Mouse (Mus musculus): ENCODE measurements at regions not wholly inside any gene's neighbourhood (a gene's known extent, or its start where the extent isn't known, plus 50 kb on each side); places are given as distances from the start of the nearest gene placed in this dataset.

GRCm38 (mm10) chr1:179906115-179906514 is 54.2 kb upstream of the Cdc42bpa start:
- no peaks in the 10 kb centered on the region for H3K27me3 ChIP-seq (ENCODE audit: control insufficient read depth, insufficient read depth, low read length)
- H3K4me1 ChIP-seq (ENCODE audit: control insufficient read depth, insufficient read depth, insufficient read length, low read length): no peaks in the 10 kb centered on the region
- WGBS: 80% methylated on average over 5 of the region's 5 CpGs
- TF ChIP-seq CTCF (IDR thresholded peaks at IDR 0.05; ENCODE audit: extremely low read depth, insufficient read length, insufficient replicate concordance, low read depth, low read length) (no peak), POLR2A (IDR thresholded peaks at IDR 0.05; ENCODE audit: low read depth, low read length) (no peak)
- H3K27ac ChIP-seq (ENCODE audit: insufficient read depth, low read depth, low read length): no peak overlapping the region
- H3K36me3 ChIP-seq (ENCODE audit: control insufficient read depth, insufficient read depth, low read length): no peaks in the 10 kb centered on the region
- no peak overlapping the region for H3K4me3 ChIP-seq (ENCODE audit: low read depth, low read length)

GRCm38 (mm10) chr1:179892711-179893110 is 67.6 kb upstream of the Cdc42bpa start:
- TF ChIP-seq CTCF (IDR thresholded peaks at IDR 0.05; ENCODE audit: extremely low read depth, insufficient read length, insufficient replicate concordance, low read depth, low read length) (no peak), POLR2A (IDR thresholded peaks at IDR 0.05; ENCODE audit: low read depth, low read length) (no peak)

GRCm38 (mm10) chr1:179887921-179888320 is 72.4 kb upstream of the Cdc42bpa start:
- no peak overlapping the region for H3K4me3 ChIP-seq (ENCODE audit: low read depth, low read length)
- H3K4me1 ChIP-seq (ENCODE audit: control insufficient read depth, insufficient read depth, insufficient read length, low read length): no peaks in the 10 kb centered on the region
- WGBS: 71% methylated on average over 9 of the region's 9 CpGs
- no peaks in the 10 kb centered on the region for H3K27me3 ChIP-seq (ENCODE audit: control insufficient read depth, insufficient read depth, low read length)
- no peak for TF ChIP-seq CTCF (IDR thresholded peaks at IDR 0.05; ENCODE audit: extremely low read depth, insufficient read length, insufficient replicate concordance, low read depth, low read length)
- no peak for TF ChIP-seq POLR2A (IDR thresholded peaks at IDR 0.05; ENCODE audit: low read depth, low read length)
- no peak overlapping the region for H3K27ac ChIP-seq (ENCODE audit: insufficient read depth, low read depth, low read length)
- no peaks in the 10 kb centered on the region for H3K36me3 ChIP-seq (ENCODE audit: control insufficient read depth, insufficient read depth, low read length)

More at GRCm38 (mm10) chr1:179892711-179893110, 67.6 kb upstream of the Cdc42bpa start:
- no peaks in the 10 kb centered on the region for H3K27me3 ChIP-seq (ENCODE audit: control insufficient read depth, insufficient read depth, low read length)
- 79% methylated on average over 6 of the region's 6 CpGs for WGBS
- H3K27ac ChIP-seq (ENCODE audit: insufficient read depth, low read depth, low read length): no peak overlapping the region
- H3K36me3 ChIP-seq (ENCODE audit: control insufficient read depth, insufficient read depth, low read length): no peaks in the 10 kb centered on the region
- no peak overlapping the region for H3K4me3 ChIP-seq (ENCODE audit: low read depth, low read length)
- no peaks in the 10 kb centered on the region for H3K4me1 ChIP-seq (ENCODE audit: control insufficient read depth, insufficient read depth, insufficient read length, low read length)

- 71% methylated on average over 5 of the region's 5 CpGs for WGBS
- Histone ChIP-seq H3K27me3 (ENCODE audit: control insufficient read depth, insufficient read depth, low read length) (no peaks in the 10 kb centered on the region), H3K4me1 (ENCODE audit: control insufficient read depth, insufficient read depth, insufficient read length, low read length) (no peaks in the 10 kb centered on the region), H3K36me3 (ENCODE audit: control insufficient read depth, insufficient read depth, low read length) (no peaks in the 10 kb centered on the region), H3K27ac (ENCODE audit: insufficient read depth, low read depth, low read length) (no peak overlapping the region), H3K4me3 (ENCODE audit: low read depth, low read length) (no peak overlapping the region)
- no peak for TF ChIP-seq CTCF (IDR thresholded peaks at IDR 0.05; ENCODE audit: extremely low read depth, insufficient read length, insufficient replicate concordance, low read depth, low read length)
- TF ChIP-seq POLR2A (IDR thresholded peaks at IDR 0.05; ENCODE audit: low read depth, low read length): no peak
Measured at GRCm38 (mm10) chr1:179881222-179881621, 77.7 kb upstream of the Ahctf1 start.

- no peaks in the 10 kb centered on the region for H3K27me3 ChIP-seq (ENCODE audit: control insufficient read depth, insufficient read depth, low read length)
- no peaks in the 10 kb centered on the region for H3K4me1 ChIP-seq (ENCODE audit: control insufficient read depth, insufficient read depth, insufficient read length, low read length)
- TF ChIP-seq POLR2A (IDR thresholded peaks at IDR 0.05; ENCODE audit: low read depth, low read length) (no peak), CTCF (IDR thresholded peaks at IDR 0.05; ENCODE audit: extremely low read depth, insufficient read length, insufficient replicate concordance, low read depth, low read length) (no peak)
- H3K27ac ChIP-seq (ENCODE audit: insufficient read depth, low read depth, low read length): 0 out of 2 replicates have a peak overlapping the region, but pooled peaks have one; percentile 20
- H3K4me3 ChIP-seq (ENCODE audit: low read depth, low read length): peak overlapping the region; percentile 31; the same call in 1 of the 2 replicates
- 60% methylated on average over 6 of the region's 6 CpGs for WGBS
- no peaks in the 10 kb centered on the region for H3K36me3 ChIP-seq (ENCODE audit: control insufficient read depth, insufficient read depth, low read length)
Measured at GRCm38 (mm10) chr1:179877893-179878292, 74.4 kb upstream of the Ahctf1 start.

GRCm38 (mm10) chr1:179873772-179874555 is 70.5 kb upstream of the Ahctf1 start:
- 67% methylated on average over 12 of the region's 12 CpGs for WGBS
- TF ChIP-seq POLR2A (IDR thresholded peaks at IDR 0.05; ENCODE audit: low read depth, low read length) (no peak), CTCF (IDR thresholded peaks at IDR 0.05; ENCODE audit: extremely low read depth, insufficient read length, insufficient replicate concordance, low read depth, low read length) (no peak)
- H3K27me3 ChIP-seq (ENCODE audit: control insufficient read depth, insufficient read depth, low read length): no peaks in the 10 kb centered on the region
- H3K36me3 ChIP-seq (ENCODE audit: control insufficient read depth, insufficient read depth, low read length): no peaks in the 10 kb centered on the region
- no peak overlapping the region for H3K4me3 ChIP-seq (ENCODE audit: low read depth, low read length)
- H3K27ac ChIP-seq (ENCODE audit: insufficient read depth, low read depth, low read length): no peak overlapping the region
- H3K4me1 ChIP-seq (ENCODE audit: control insufficient read depth, insufficient read depth, insufficient read length, low read length): no peaks in the 10 kb centered on the region

GRCm38 (mm10) chr1:179871961-179872360 is 68.5 kb upstream of the Ahctf1 start:
- TF ChIP-seq POLR2A (IDR thresholded peaks at IDR 0.05; ENCODE audit: low read depth, low read length) (no peak), CTCF (IDR thresholded peaks at IDR 0.05; ENCODE audit: extremely low read depth, insufficient read length, insufficient replicate concordance, low read depth, low read length) (no peak)
- H3K27ac ChIP-seq (ENCODE audit: insufficient read depth, low read depth, low read length): no peak overlapping the region
- 92% methylated on average over 3 of the region's 3 CpGs for WGBS

More at GRCm38 (mm10) chr1:179871961-179872360, 68.5 kb upstream of the Ahctf1 start:
- Histone ChIP-seq H3K4me3 (ENCODE audit: low read depth, low read length) (no peak overlapping the region), H3K36me3 (ENCODE audit: control insufficient read depth, insufficient read depth, low read length) (no peaks in the 10 kb centered on the region), H3K4me1 (ENCODE audit: control insufficient read depth, insufficient read depth, insufficient read length, low read length) (no peaks in the 10 kb centered on the region), H3K27me3 (ENCODE audit: control insufficient read depth, insufficient read depth, low read length) (no peaks in the 10 kb centered on the region)
